Mouse (Mus musculus): ENCODE data around the gene Golga4.
A peak's percentile ranks its signal among the peaks of the same experiment; 100 is the strongest.

The Golga4 gene

GRCm38 (mm10) chr9:118488896-118489578 lies 17.0 kb upstream of the Golga4 start:
- DNase-seq (ENCODE audit: extremely low spot score): no peak

- DNase-seq (ENCODE audit: extremely low spot score): peak; percentile 82
Measured at GRCm38 (mm10) chr9:118489579-118490019, 16.5 kb upstream of the Golga4 start.

GRCm38 (mm10) chr9:118491195-118491594 lies 14.9 kb upstream of the Golga4 start:
- no peak for DNase-seq (ENCODE audit: extremely low spot score)

GRCm38 (mm10) chr9:118492932-118493698 lies 13.0 kb upstream of the Golga4 start:
- DNase-seq (ENCODE audit: extremely low spot score): no peak

GRCm38 (mm10) chr9:118494106-118494505 lies 12.0 kb upstream of the Golga4 start:
- no peak for DNase-seq (ENCODE audit: extremely low spot score)

GRCm38 (mm10) chr9:118495933-118496332 lies 10.1 kb upstream of the Golga4 start:
- no peak for DNase-seq (ENCODE audit: extremely low spot score)

GRCm38 (mm10) chr9:118496952-118497351 lies 9.1 kb upstream of the Golga4 start:
- DNase-seq (ENCODE audit: extremely low spot score): no peak

- no peak for DNase-seq (ENCODE audit: extremely low spot score)
Measured at GRCm38 (mm10) chr9:118498061-118498460, 8.0 kb upstream of the Golga4 start.

GRCm38 (mm10) chr9:118500963-118501362 lies 5.1 kb upstream of the Golga4 start:
- DNase-seq (ENCODE audit: extremely low spot score): no peak

- no peak for DNase-seq (ENCODE audit: extremely low spot score)
Measured at GRCm38 (mm10) chr9:118504656-118505055, 1.4 kb upstream of the Golga4 start.

GRCm38 (mm10) chr9:118506404-118507231 lies 551 bp downstream of the Golga4 start:
- DNase-seq (ENCODE audit: extremely low spot score): peak; percentile 53

- DNase-seq (ENCODE audit: extremely low spot score): no peak
Measured at GRCm38 (mm10) chr9:118507552-118507951, 1.5 kb downstream of the Golga4 start.

GRCm38 (mm10) chr9:118508601-118509000 lies 2.5 kb downstream of the Golga4 start:
- no peak for DNase-seq (ENCODE audit: extremely low spot score)

- DNase-seq (ENCODE audit: extremely low spot score): no peak
Measured at GRCm38 (mm10) chr9:118510941-118511690, 5.0 kb downstream of the Golga4 start.

GRCm38 (mm10) chr9:118512681-118513233 lies 6.7 kb downstream of the Golga4 start:
- DNase-seq (ENCODE audit: extremely low spot score): no peak

GRCm38 (mm10) chr9:118515476-118515875 lies 9.4 kb downstream of the Golga4 start:
- DNase-seq (ENCODE audit: extremely low spot score): no peak

GRCm38 (mm10) chr9:118516162-118516561 lies 10.1 kb downstream of the Golga4 start:
- no peak for DNase-seq (ENCODE audit: extremely low spot score)

- DNase-seq (ENCODE audit: extremely low spot score): no peak
Measured at GRCm38 (mm10) chr9:118517619-118518018, 11.6 kb downstream of the Golga4 start.

GRCm38 (mm10) chr9:118519101-118519500 lies 13.0 kb downstream of the Golga4 start:
- no peak for DNase-seq (ENCODE audit: extremely low spot score)

- no peak for DNase-seq (ENCODE audit: extremely low spot score)
Measured at GRCm38 (mm10) chr9:118520011-118520410, 13.9 kb downstream of the Golga4 start.

- peak; percentile 29 for DNase-seq (ENCODE audit: extremely low spot score)
Measured at GRCm38 (mm10) chr9:118520858-118521257, 14.8 kb downstream of the Golga4 start.
